Mouse (Mus musculus): ENCODE measurements around the gene Pon1.

Pon1 gene

GRCm38 (mm10) chr6:5136046-5136445 lies 57.7 kb downstream of the Pon1 start:
- DNase-seq (ENCODE audit: low read depth, low spot score): no peak

- no peak for DNase-seq (ENCODE audit: low read depth, low spot score)
These were observed 58.8 kb downstream of the Pon1 start for GRCm38 (mm10) chr6:5134986-5135385.

GRCm38 (mm10) chr6:5129364-5130093 lies 64.2 kb downstream of the Pon1 start:
- no peak for DNase-seq (ENCODE audit: low read depth, low spot score)

- DNase-seq (ENCODE audit: low read depth, low spot score): no peak
These were observed 73.5 kb downstream of the Pon1 start for GRCm38 (mm10) chr6:5120229-5120628.

DNA sequence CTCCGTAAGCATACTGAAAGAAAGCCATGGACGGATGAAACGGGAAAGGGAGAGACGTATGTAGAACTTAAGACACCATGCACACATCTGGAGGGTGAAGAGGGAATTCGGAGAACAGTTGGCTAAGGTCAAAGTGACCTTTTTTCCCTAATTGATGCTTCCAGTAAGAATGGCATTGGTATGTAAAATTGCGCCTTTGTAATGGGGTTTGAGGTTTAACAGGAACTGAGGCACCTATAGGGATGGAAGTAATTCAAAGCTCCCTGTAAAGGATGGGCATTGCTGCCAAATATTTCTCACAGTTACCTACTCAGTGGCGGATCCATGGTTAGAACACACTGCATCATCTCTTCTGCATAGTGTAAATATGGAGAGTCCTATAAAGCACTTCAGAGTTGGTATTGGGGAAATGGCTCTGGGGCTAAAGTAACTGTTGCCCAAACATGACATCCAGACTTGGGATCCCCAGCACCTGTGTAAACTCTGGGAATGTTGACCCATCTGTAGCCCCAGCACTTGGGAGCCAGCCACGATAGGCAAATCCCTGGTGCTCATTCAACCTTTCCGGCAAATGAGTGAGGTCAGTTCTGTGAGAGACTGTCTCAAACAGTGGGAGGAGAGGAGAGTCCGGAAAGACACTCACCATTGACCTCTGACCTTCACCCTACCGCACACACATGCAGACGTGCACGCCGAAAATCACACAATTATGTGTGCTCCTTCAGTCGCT lies 74.4 kb downstream of the Pon1 start:
- DNase-seq (ENCODE audit: low read depth, low spot score): no peak

All from c-Kit-negative CD71-positive TER-119-positive erythroid progenitor cells, embryonic 14.5 days (primary cell).